Mouse (Mus musculus): ENCODE measurements around the gene Prkaca.
A peak's percentile ranks its signal among the peaks of the same experiment; 100 is the strongest.

Prkaca gene

GRCm38 (mm10) chr8:84039050-84039449 is 66.3 kb downstream of the Prkaca start:
- DNase-seq = peak; percentile 86 to 88

GRCm38 (mm10) chr8:84042066-84042947 is 69.5 kb downstream of the Prkaca start, which contains the start of gene Il27ra:
Gene Il27ra (minus strand): TSS chr8:84042589.
- peak; percentile 84 to 89 for DNase-seq

- DNase-seq = peak in 1 of 2 experiments; percentile 26
Observed at GRCm38 (mm10) chr8:84042948-84043342, 70.2 kb downstream of the Prkaca start.

- no peak for DNase-seq
Observed at GRCm38 (mm10) chr8:84044103-84044502, 71.3 kb downstream of the Prkaca start.

- no peak for DNase-seq
Observed at GRCm38 (mm10) chr8:84044900-84045299, 72.1 kb downstream of the Prkaca start, which contains the start of gene Rln3. Gene Rln3 (minus strand): TSS chr8:84045000.
